ENCODE assay signal across 9 mouse cellular contexts in the genomic region with DNA sequence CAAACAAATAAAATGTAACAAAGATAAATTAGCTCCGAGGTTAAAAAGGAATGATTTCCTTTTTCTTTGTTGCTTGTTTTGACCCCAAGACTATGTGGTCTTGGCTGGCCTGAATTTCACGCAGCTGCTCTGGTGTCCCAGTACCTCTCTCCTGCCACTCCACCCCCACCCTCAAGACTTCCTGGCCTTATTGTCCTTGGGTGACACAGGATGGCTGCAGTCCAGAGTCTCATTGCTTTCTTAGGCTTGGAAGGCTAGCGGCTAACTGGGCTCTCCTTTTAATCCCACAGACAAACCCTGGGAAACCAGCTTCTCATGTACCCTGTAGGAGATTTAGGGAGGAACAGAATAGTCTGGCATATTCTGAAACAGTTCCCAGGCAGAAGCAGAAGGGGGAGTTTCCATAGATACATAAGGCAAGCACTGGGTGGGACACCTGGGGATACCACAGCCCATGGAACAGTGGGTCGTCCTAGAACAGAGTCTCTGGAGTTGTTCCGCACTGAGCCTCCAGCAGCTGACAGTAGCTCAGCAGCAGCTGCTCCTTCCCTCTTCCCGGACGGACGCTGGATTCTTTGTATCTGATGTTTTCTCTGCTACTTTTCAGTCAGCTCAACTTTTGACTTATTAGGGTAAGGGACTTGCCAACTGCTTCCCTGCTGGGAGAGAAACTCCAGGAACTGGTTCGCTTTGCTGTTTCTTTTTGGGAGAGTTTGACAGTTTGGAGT. TPM values are rescaled to one million over a fixed set of nuclear protein-coding genes. Genes with fewer than 3 reads are reported as not detected.
DNase-seq lines count a peak whose midpoint lies in the region; TF ChIP-seq lines count a peak whose summit lies in the region.
"Had no signal": no experiment of that assay in that cellular context is flagged by ENCODE, and none has a peak within 500 bp of the region (broad histone marks: within the 10 kb centered on the region; RNA-seq: fewer than 3 reads in every experiment).

No protein-coding gene starts in this region.

- peak; percentile 34 to 81 for DNase-seq in adrenal gland, adult (ENCODE audit: inconsistent age in 2 of 2, low spot score in 1 of 2)
- DNase-seq in adrenal gland, adult 8-10 months: no peak
- peak; percentile 12 to 43 for DNase-seq in lung, adult 18-20 months
- DNase-seq in lung, postnatal 4 days: no peak
- DNase-seq in heart, postnatal 25 days (ENCODE audit: low spot score): peak; percentile 21
- DNase-seq in layer of hippocampus, postnatal 10 days (ENCODE audit: low spot score in 2 of 2): no peak
- no peak for DNase-seq in thymus, postnatal 0 days (ENCODE audit: low spot score)

- H3ac ChIP-seq in myocyte (ENCODE audit: control insufficient read depth, insufficient read length): no peak overlapping the region

- intact Hi-C loops in heart, postnatal 25 days (cut with DNase I): loop anchor here (2.0 kb wide), 1 partner anchor 14 kb away; no protein-coding TSS in a partner anchor

- no peak overlapping the region for H3K4me3 ChIP-seq in myocyte

- H3K36me3 ChIP-seq in myocyte (ENCODE audit: control insufficient read depth, insufficient read depth): no peaks in the 10 kb centered on the region

- H3K79me2 ChIP-seq in myocyte (ENCODE audit: control insufficient read depth, insufficient read depth): no peaks in the 10 kb centered on the region

- TF ChIP-seq POLR2A in myocyte (IDR thresholded peaks at IDR 0.05; ENCODE audit: insufficient read length, low read depth): no peak

- H3K27me3 ChIP-seq in myocyte (ENCODE audit: control insufficient read depth, insufficient read depth, insufficient read length): peaks cover 12% of the 10 kb centered on the region

- peak overlapping the region; percentile 9 for H3K4me2 ChIP-seq in myocyte (ENCODE audit: low read depth)
- H3K4me2 ChIP-seq: liver, embryonic 11.5 days had no signal

TF ChIP-seq in myocyte, 11 proteins besides CTCF, POLR2A, EP300 and RAD21:
- TF ChIP-seq POLR2AphosphoS2 (IDR thresholded peaks at IDR 0.05; ENCODE audit: insufficient read length, low read depth) (no peak), MAX (IDR thresholded peaks at IDR 0.05; ENCODE audit: low read depth) (no peak), REST (IDR thresholded peaks at IDR 0.05; ENCODE audit: insufficient read depth, insufficient read length) (no peak), MYOG (IDR thresholded peaks at IDR 0.05; ENCODE audit: control insufficient read depth in 1 of 3, insufficient read depth in 1 of 3, insufficient read length in 2 of 3, low read depth in 2 of 3) (peak; percentile 73 to 94 (median 91)), TCF12 (IDR thresholded peaks at IDR 0.05; ENCODE audit: insufficient read depth, poor library complexity, severe bottlenecking) (no peak), TCF3 (IDR thresholded peaks at IDR 0.05; ENCODE audit: insufficient read length, low read depth) (no peak), CEBPB (IDR thresholded peaks at IDR 0.05; ENCODE audit: insufficient read depth, poor library complexity, severe bottlenecking) (no peak), SRF (IDR thresholded peaks at IDR 0.05; ENCODE audit: control insufficient read depth, insufficient read length, low read depth) (no peak), USF1 (IDR thresholded peaks at IDR 0.05; ENCODE audit: low read depth) (no peak), E2F4 (IDR thresholded peaks at IDR 0.05; ENCODE audit: insufficient read depth) (no peak), MYOD1 (IDR thresholded peaks at IDR 0.05; ENCODE audit: control insufficient read depth in 1 of 3, insufficient read length in 2 of 3, low read depth in 2 of 3) (peak; percentile 42 to 88 (median 86))

RNA-seq across cellular contexts. Expression of a gene that starts 15.6 kb away (rescaled TPM):
- 100 to 1,000 TPM in 1 of 4 experiments, 10 to 100 TPM in 3; 87.3 to 115 (median 94.5) TPM for total RNA-seq in adrenal gland, adult 8-10 months (2022)
- total RNA-seq in heart, postnatal 25 days (2021): 10 to 100 TPM; 56.7 to 57.3 TPM
- 58.6 TPM for polyA plus RNA-seq in myocyte (2012; fragmentation: generic; extraction: Trizol)
- 100 to 1,000 TPM; 112 to 125 TPM for total RNA-seq in layer of hippocampus, postnatal 10 days (2021)
- polyA plus RNA-seq in thymus, postnatal 0 days (2015; fragmentation: Nextera tagmentation; extraction: Ambion mirVana): 95.2 and 96.8 TPM in 2 replicates

RNA-seq across cellular contexts. Expression of a gene that starts 30.9 kb away (rescaled TPM):
- under 1 TPM; 0.06 to 0.70 (median 0.31) TPM for total RNA-seq in adrenal gland, adult 8-10 months (2022)
- 1 to 10 TPM; 5.3 to 9.5 TPM for total RNA-seq in heart, postnatal 25 days (2021)
- polyA plus RNA-seq in myocyte (2012; fragmentation: generic; extraction: Trizol): not detected
- under 1 TPM; 0.32 to 0.54 TPM for total RNA-seq in layer of hippocampus, postnatal 10 days (2021)
- polyA plus RNA-seq in thymus, postnatal 0 days (2015; fragmentation: Nextera tagmentation; extraction: Ambion mirVana): 0.48 and 0.53 TPM in 2 replicates

RNA-seq across cellular contexts. Expression of a gene that starts 38.7 kb away (rescaled TPM):
- 10 to 100 TPM; 51.0 to 53.8 (median 52.3) TPM for total RNA-seq in adrenal gland, adult 8-10 months (2022)
- total RNA-seq in heart, postnatal 25 days (2021): 10 to 100 TPM; 21.1 to 21.7 TPM
- polyA plus RNA-seq in myocyte (2012; fragmentation: generic; extraction: Trizol): 39.5 TPM
- total RNA-seq in layer of hippocampus, postnatal 10 days (2021): 100 to 1,000 TPM; 146 to 150 TPM
- 13.1 and 15.4 TPM in 2 replicates for polyA plus RNA-seq in thymus, postnatal 0 days (2015; fragmentation: Nextera tagmentation; extraction: Ambion mirVana)

RNA-seq across cellular contexts. Expression of a gene that starts 50.4 kb away (rescaled TPM):
- total RNA-seq in adrenal gland, adult 8-10 months (2022): 10 to 100 TPM; 59.6 to 67.4 (median 63.3) TPM
- total RNA-seq in heart, postnatal 25 days (2021): 10 to 100 TPM; 20.7 to 23.3 TPM
- 39.5 TPM for polyA plus RNA-seq in myocyte (2012; fragmentation: generic; extraction: Trizol)
- 10 to 100 TPM; 55.2 to 60.4 TPM for total RNA-seq in layer of hippocampus, postnatal 10 days (2021)
- polyA plus RNA-seq in thymus, postnatal 0 days (2015; fragmentation: Nextera tagmentation; extraction: Ambion mirVana): 41.1 and 45.1 TPM in 2 replicates

RNA-seq across cellular contexts. Expression of a gene that starts 58.1 kb away (rescaled TPM):
- 10 to 100 TPM; 53.9 to 83.9 (median 77.5) TPM for total RNA-seq in adrenal gland, adult 8-10 months (2022)
- not detected for total RNA-seq in heart, postnatal 25 days (2021)
- polyA plus RNA-seq in myocyte (2012; fragmentation: generic; extraction: Trizol): 10.3 TPM
- total RNA-seq in layer of hippocampus, postnatal 10 days (2021): 100 to 1,000 TPM; 356 to 431 TPM
- 1.1 and 1.4 TPM in 2 replicates for polyA plus RNA-seq in thymus, postnatal 0 days (2015; fragmentation: Nextera tagmentation; extraction: Ambion mirVana)

Comparison
In these comparisons a context has a peak if more than half of its experiments do, and no peak if none do; other contexts are left out.
1. DNase-seq: peak in adrenal gland, adult (2 of 2), lung, adult 18-20 months (2 of 2) and heart, postnatal 25 days (single experiment); none in adrenal gland, adult 8-10 months (single experiment), lung, postnatal 4 days (0 of 2), layer of hippocampus, postnatal 10 days (0 of 2) and thymus, postnatal 0 days (single experiment).